Mouse (Mus musculus): ENCODE data around the gene Nanp. TPM values are rescaled to one million over a fixed set of nuclear protein-coding genes. Genes with fewer than 3 reads are reported as not detected.
A peak's percentile ranks its signal among the peaks of the same experiment; 100 is the strongest.

The Nanp gene
- polyA plus RNA-seq (2015; fragmentation: Nextera tagmentation; extraction: Ambion mirVana) = 32.8 and 33.2 TPM in 2 replicates

- peak within 1 kb of the TSS; percentile 79 for H3K4me2 ChIP-seq
- H3K27me3 ChIP-seq = no peaks in the 10 kb centered on the region
- peak; percentile 97 for ATAC-seq (ENCODE audit: low FRiP score)
- peaks cover 18% of the 10 kb centered on the region for H3K4me1 ChIP-seq (replicated peaks)
- H3K9me3 ChIP-seq = no peaks in the 10 kb centered on the region
- peak within 1 kb of the TSS; percentile 92 for H3K4me3 ChIP-seq
- H3K27ac ChIP-seq = peak within 1 kb of the TSS; percentile 73
- H3K36me3 ChIP-seq = no peaks in the 10 kb centered on the region
- H3K9ac ChIP-seq = peak within 1 kb of the TSS; percentile 97
- 2% methylated on average over 34 of the region's 34 CpGs for WGBS
These were observed at the start of gene Nanp, which contains the start of gene Ninl for GRCm38 (mm10) chr2:151039232-151039695. Nanp (minus strand) TSS chr2:151039398. Ninl (minus strand) TSS chr2:151039382.

GRCm38 (mm10) chr2:151056637-151057036, 17.4 kb upstream of the Nanp start:
- Histone ChIP-seq H3K4me2 (no peak overlapping the region), H3K27me3 (no peaks in the 10 kb centered on the region), H3K9me3 (peaks cover 3% of the 10 kb centered on the region; the same call in 1 of the 2 replicates), H3K9ac (no peak overlapping the region), H3K4me1 (replicated peaks) (no peaks in the 10 kb centered on the region), H3K4me3 (no peak overlapping the region), H3K27ac (no peak overlapping the region), H3K36me3 (no peaks in the 10 kb centered on the region)
- no peak for ATAC-seq (ENCODE audit: low FRiP score)
- 97% methylated on average over 1 of the region's 1 CpGs for WGBS

- Histone ChIP-seq H3K4me1 (replicated peaks) (peaks cover 18% of the 10 kb centered on the region), H3K27ac (no peak overlapping the region), H3K9me3 (no peaks in the 10 kb centered on the region), H3K4me3 (no peak overlapping the region), H3K9ac (no peak overlapping the region), H3K36me3 (no peaks in the 10 kb centered on the region), H3K27me3 (no peaks in the 10 kb centered on the region), H3K4me2 (0 out of 2 replicates have a peak overlapping the region, but pooled peaks have one; percentile 79)
- ATAC-seq (ENCODE audit: low FRiP score) = no peak
- 85% methylated on average over 1 of the region's 1 CpGs for WGBS
These were observed 1.2 kb upstream of the Nanp start for GRCm38 (mm10) chr2:151040411-151040810.

- ATAC-seq (ENCODE audit: low FRiP score) = peak; percentile 52
- H3K4me1 ChIP-seq (replicated peaks) = peaks cover 18% of the 10 kb centered on the region
- H3K9me3 ChIP-seq = no peaks in the 10 kb centered on the region
- H3K27me3 ChIP-seq = no peaks in the 10 kb centered on the region
- peak overlapping the region; percentile 79 for H3K4me2 ChIP-seq
- WGBS = 40% methylated on average over 8 of the region's 8 CpGs
- no peaks in the 10 kb centered on the region for H3K36me3 ChIP-seq
- H3K9ac ChIP-seq = peak overlapping the region; percentile 97
- H3K4me3 ChIP-seq = peak overlapping the region; percentile 92
- H3K27ac ChIP-seq = peak overlapping the region; percentile 67; the same call in 1 of the 2 replicates
These were observed 528 bp upstream of the Nanp start for GRCm38 (mm10) chr2:151039726-151040125.

GRCm38 (mm10) chr2:151038811-151039222, 381 bp downstream of the Nanp start:
- Histone ChIP-seq H3K4me1 (replicated peaks) (peaks cover 18% of the 10 kb centered on the region), H3K4me3 (peak overlapping the region; percentile 92), H3K27ac (peak overlapping the region; percentile 73), H3K27me3 (no peaks in the 10 kb centered on the region), H3K4me2 (peak overlapping the region; percentile 79), H3K36me3 (no peaks in the 10 kb centered on the region), H3K9ac (peak overlapping the region; percentile 97), H3K9me3 (no peaks in the 10 kb centered on the region)
- WGBS = under 1% methylated on average over 30 of the region's 30 CpGs
- no peak for ATAC-seq (ENCODE audit: low FRiP score)

GRCm38 (mm10) chr2:151037876-151038552, 1.2 kb downstream of the Nanp start:
- 69% methylated on average over 18 of the region's 18 CpGs for WGBS
- Histone ChIP-seq H3K36me3 (no peaks in the 10 kb centered on the region), H3K4me3 (peak overlapping the region; percentile 92), H3K9ac (peak overlapping the region; percentile 97), H3K27me3 (no peaks in the 10 kb centered on the region), H3K9me3 (no peaks in the 10 kb centered on the region), H3K4me2 (peak overlapping the region; percentile 79), H3K27ac (0 out of 2 replicates have a peak overlapping the region, but pooled peaks have one; percentile 73), H3K4me1 (replicated peaks) (peaks cover 18% of the 10 kb centered on the region)
- no peak for ATAC-seq (ENCODE audit: low FRiP score)

- no peaks in the 10 kb centered on the region for H3K27me3 ChIP-seq
- H3K4me2 ChIP-seq = no peak overlapping the region
- no peak overlapping the region for H3K9ac ChIP-seq
- no peaks in the 10 kb centered on the region for H3K36me3 ChIP-seq
- no peaks in the 10 kb centered on the region for H3K9me3 ChIP-seq
- no peak overlapping the region for H3K4me3 ChIP-seq
- no peak overlapping the region for H3K27ac ChIP-seq
- peaks cover 18% of the 10 kb centered on the region for H3K4me1 ChIP-seq (replicated peaks)
- 95% methylated on average over 1 of the region's 1 CpGs for WGBS
- no peak for ATAC-seq (ENCODE audit: low FRiP score)
These were observed 1.9 kb downstream of the Nanp start for GRCm38 (mm10) chr2:151037292-151037691.

GRCm38 (mm10) chr2:151036721-151037120, 2.5 kb downstream of the Nanp start:
- Histone ChIP-seq H3K27ac (no peak overlapping the region), H3K36me3 (no peaks in the 10 kb centered on the region), H3K4me1 (replicated peaks) (peaks cover 18% of the 10 kb centered on the region), H3K9ac (no peak overlapping the region), H3K4me3 (no peak overlapping the region), H3K4me2 (no peak overlapping the region), H3K27me3 (no peaks in the 10 kb centered on the region), H3K9me3 (no peaks in the 10 kb centered on the region)
- WGBS = 97% methylated on average over 2 of the region's 2 CpGs
- ATAC-seq (ENCODE audit: low FRiP score) = no peak

GRCm38 (mm10) chr2:151034435-151034834, 4.8 kb downstream of the Nanp start:
- ATAC-seq (ENCODE audit: low FRiP score) = no peak
- peaks cover under 1% of the 10 kb centered on the region; the same call in 1 of the 2 replicates for H3K36me3 ChIP-seq
- peaks cover 14% of the 10 kb centered on the region for H3K4me1 ChIP-seq (replicated peaks)
- H3K4me3 ChIP-seq = no peak overlapping the region
- no peak overlapping the region for H3K27ac ChIP-seq
- H3K9ac ChIP-seq = no peak overlapping the region
- H3K27me3 ChIP-seq = no peaks in the 10 kb centered on the region
- H3K9me3 ChIP-seq = no peaks in the 10 kb centered on the region
- WGBS = 93% methylated on average over 3 of the region's 3 CpGs
- H3K4me2 ChIP-seq = no peak overlapping the region

GRCm38 (mm10) chr2:151021158-151021557, 18.0 kb downstream of the Nanp start:
- Histone ChIP-seq H3K27me3 (no peaks in the 10 kb centered on the region), H3K27ac (no peak overlapping the region), H3K36me3 (no peaks in the 10 kb centered on the region), H3K4me1 (replicated peaks) (no peaks in the 10 kb centered on the region), H3K4me3 (no peak overlapping the region), H3K9ac (no peak overlapping the region), H3K9me3 (no peaks in the 10 kb centered on the region), H3K4me2 (no peak overlapping the region)
- ATAC-seq (ENCODE audit: low FRiP score) = no peak
- WGBS = 93% methylated on average over 10 of the region's 10 CpGs

GRCm38 (mm10) chr2:151015316-151015715, 23.9 kb downstream of the Nanp start:
- Histone ChIP-seq H3K36me3 (no peaks in the 10 kb centered on the region), H3K4me3 (no peak overlapping the region), H3K27me3 (0 out of 2 replicates have a peak, but pooled peaks cover 6% of the 10 kb centered on the region), H3K4me1 (replicated peaks) (no peaks in the 10 kb centered on the region), H3K27ac (no peak overlapping the region), H3K4me2 (no peak overlapping the region), H3K9ac (no peak overlapping the region), H3K9me3 (no peaks in the 10 kb centered on the region)
- 88% methylated on average over 2 of the region's 2 CpGs for WGBS
- no peak for ATAC-seq (ENCODE audit: low FRiP score)

GRCm38 (mm10) chr2:151011273-151011672, 27.9 kb downstream of the Nanp start:
- Histone ChIP-seq H3K4me1 (replicated peaks) (peaks cover 25% of the 10 kb centered on the region), H3K9ac (no peak overlapping the region), H3K27me3 (0 out of 2 replicates have a peak, but pooled peaks cover 10% of the 10 kb centered on the region), H3K4me2 (no peak overlapping the region), H3K36me3 (no peaks in the 10 kb centered on the region), H3K9me3 (no peaks in the 10 kb centered on the region), H3K4me3 (no peak overlapping the region), H3K27ac (no peak overlapping the region)
- ATAC-seq (ENCODE audit: low FRiP score) = no peak
- 85% methylated on average over 1 of the region's 1 CpGs for WGBS
